Comparison of ENCODE assay signal across 9 mouse cellular contexts in genomic region chr11:80809666-80809992, GRCm38 (mm10). TPM values are rescaled to one million over a fixed set of nuclear protein-coding genes. Genes with fewer than 3 reads are reported as not detected.
DNase-seq lines count a peak whose midpoint lies in the region; ATAC-seq and TF ChIP-seq lines count a peak whose summit lies in the region.
"Had no signal": no experiment of that assay in that cellular context is flagged by ENCODE, and none has a peak within 500 bp of the region (broad histone marks: within the 10 kb centered on the region; RNA-seq: fewer than 3 reads in every experiment).

No protein-coding gene starts in this region.

- 23% methylated on average over 6 of the region's 6 CpGs for WGBS in heart, embryonic 10.5 days
- WGBS in heart, postnatal 0 days: 25% methylated on average over 6 of the region's 6 CpGs
- WGBS in liver, postnatal 0 days (ENCODE audit: insufficient replicate concordance): 48% methylated on average over 5 of the region's 6 CpGs

- H3K4me3 ChIP-seq in heart, embryonic 10.5 days: peak overlapping the region; percentile 81
- H3K4me3 ChIP-seq in ES-Bruce4 (ENCODE audit: low read depth, low read length): peak overlapping the region; percentile 67
- H3K4me3 ChIP-seq in heart, postnatal 0 days (ENCODE audit: low read depth, low read length): peak overlapping the region; percentile 75
- peak overlapping the region; percentile 59 for H3K4me3 ChIP-seq in liver, postnatal 0 days (ENCODE audit: low read depth, low read length)

- TF ChIP-seq EP300 in ES-Bruce4 (IDR thresholded peaks at IDR 0.05; ENCODE audit: insufficient read depth, low read depth, low read length): no peak
- TF ChIP-seq EP300 in heart, postnatal 0 days (IDR thresholded peaks at IDR 0.05; ENCODE audit: low read depth): no peak
- no peak for TF ChIP-seq EP300 in liver, postnatal 0 days (IDR thresholded peaks at IDR 0.05; ENCODE audit: low read depth)

- peaks cover 38% of the 10 kb centered on the region for H3K4me1 ChIP-seq in heart, embryonic 10.5 days
- H3K4me1 ChIP-seq in ES-Bruce4 (ENCODE audit: control insufficient read depth, insufficient read depth, low read length): peaks cover 5% of the 10 kb centered on the region
- H3K4me1 ChIP-seq in heart, postnatal 0 days (ENCODE audit: control insufficient read depth, insufficient read depth): peaks cover 16% of the 10 kb centered on the region; the same call in 1 of the 2 replicates
- peaks cover 14% of the 10 kb centered on the region; the same call in 1 of the 2 replicates for H3K4me1 ChIP-seq in liver, postnatal 0 days (ENCODE audit: insufficient read depth)

- no peak for DNase-seq in heart, embryonic 10.5 days (ENCODE audit: low spot score)
- no peak for DNase-seq in heart, adult 18-20 months
- no peak for DNase-seq in heart, postnatal 0 days (ENCODE audit: low spot score)
- no peak for DNase-seq in liver, postnatal 0 days
- DNase-seq in cerebellum, postnatal 14 days: no peak
- no peak for DNase-seq in thymus, postnatal 10 days (ENCODE audit: low spot score in 2 of 2)
- DNase-seq in layer of hippocampus, adult 11-12 months (ENCODE audit: low spot score): no peak

- no peak for TF ChIP-seq CTCF in ES-Bruce4 (IDR thresholded peaks at IDR 0.05; ENCODE audit: low read depth, low read length)
- no peak for TF ChIP-seq CTCF in heart, postnatal 0 days (IDR thresholded peaks at IDR 0.05; ENCODE audit: low read depth)
- TF ChIP-seq CTCF in liver, postnatal 0 days (IDR thresholded peaks at IDR 0.05; ENCODE audit: low read depth): no peak

- no peaks in the 10 kb centered on the region for H3K27me3 ChIP-seq in heart, embryonic 10.5 days (ENCODE audit: insufficient read depth, poor library complexity, severe bottlenecking)
- H3K27me3 ChIP-seq in ES-Bruce4 (ENCODE audit: control insufficient read depth, insufficient read depth, low read length, poor library complexity, severe bottlenecking): no peaks in the 10 kb centered on the region
- H3K27me3 ChIP-seq in heart, postnatal 0 days (ENCODE audit: control insufficient read depth, insufficient read depth, low read length): no peaks in the 10 kb centered on the region
- 0 out of 2 replicates have a peak, but pooled peaks cover 17% of the 10 kb centered on the region for H3K27me3 ChIP-seq in liver, postnatal 0 days (ENCODE audit: insufficient read depth, low read length)

- H3K4me2 ChIP-seq in heart, postnatal 0 days (ENCODE audit: low read depth, low read length): peak overlapping the region; percentile 82
- H3K4me2 ChIP-seq in liver, postnatal 0 days (ENCODE audit: low read depth, low read length): peak overlapping the region; percentile 89

- peak; percentile 50 for ATAC-seq in heart, postnatal 0 days (ENCODE audit: insufficient read depth, low read depth)
- no peak for ATAC-seq in liver, postnatal 0 days

- peak overlapping the region; percentile 93; the same call in 1 of the 2 replicates for H3K9ac ChIP-seq in ES-Bruce4 (ENCODE audit: low read depth, poor library complexity, severe bottlenecking)
- peak overlapping the region; percentile 80 for H3K9ac ChIP-seq in heart, postnatal 0 days (replicated peaks; ENCODE audit: low read depth, low read length)
- H3K9ac ChIP-seq in liver, postnatal 0 days (replicated peaks): peak overlapping the region; percentile 63

- H3K36me3 ChIP-seq in heart, embryonic 10.5 days: peaks cover 26% of the 10 kb centered on the region
- H3K36me3 ChIP-seq in ES-Bruce4 (ENCODE audit: control insufficient read depth, insufficient read depth, low read length, poor library complexity, severe bottlenecking): no peaks in the 10 kb centered on the region; the same call in 1 of the 2 replicates
- peaks cover 18% of the 10 kb centered on the region for H3K36me3 ChIP-seq in heart, postnatal 0 days (replicated peaks; ENCODE audit: control insufficient read depth, insufficient read depth, low read length)
- H3K36me3 ChIP-seq in liver, postnatal 0 days (replicated peaks; ENCODE audit: insufficient read depth, low read length): no peaks in the 10 kb centered on the region

- peak overlapping the region; percentile 96 for H3K27ac ChIP-seq in heart, embryonic 10.5 days
- H3K27ac ChIP-seq in ES-Bruce4 (ENCODE audit: insufficient read depth, low read length): no peak overlapping the region
- H3K27ac ChIP-seq in heart, postnatal 0 days (ENCODE audit: low read depth): peak overlapping the region; percentile 83
- peak overlapping the region; percentile 61 for H3K27ac ChIP-seq in liver, postnatal 0 days (ENCODE audit: low read depth)

- TF ChIP-seq POLR2A in ES-Bruce4 (IDR thresholded peaks at IDR 0.05; ENCODE audit: insufficient read depth, low read length): no peak

- no peaks in the 10 kb centered on the region for H3K9me3 ChIP-seq in heart, embryonic 10.5 days
- H3K9me3 ChIP-seq in ES-Bruce4 (replicated peaks; ENCODE audit: control insufficient read depth, insufficient read depth, low read length, poor library complexity, severe bottlenecking): no peaks in the 10 kb centered on the region
- H3K9me3 ChIP-seq in heart, postnatal 0 days (replicated peaks; ENCODE audit: control insufficient read depth, low read length): no peaks in the 10 kb centered on the region
- no peaks in the 10 kb centered on the region for H3K9me3 ChIP-seq in liver, postnatal 0 days (ENCODE audit: low read length)

RNA-seq across cellular contexts. Expression of gene Tmem98, which starts 0.3 kb away (rescaled TPM):
- polyA plus RNA-seq in heart, embryonic 10.5 days (2016; fragmentation: Nextera tagmentation; extraction: Ambion mirVana): 109 and 151 TPM in 2 replicates
- total RNA-seq in heart, adult 18-20 months (2021): 10 to 100 TPM; 12.0 to 14.0 TPM
- polyA plus RNA-seq in ES-Bruce4 (2011; ENCODE audit: insufficient read depth, insufficient read length, low read depth, missing spikeins): 13.1 and 16.8 TPM in 2 replicates
- total RNA-seq in heart, postnatal 0 days (2014; rRNA removed; ENCODE audit: low replicate concordance): 104 and 111 TPM in 2 replicates
- polyA plus RNA-seq in heart, postnatal 0 days (2015; fragmentation: Nextera tagmentation; extraction: Ambion mirVana): 74.4 and 78.0 TPM in 2 replicates
- polyA plus RNA-seq in liver, postnatal 0 days (2015; fragmentation: Nextera tagmentation; extraction: Ambion mirVana): 19.7 and 21.5 TPM in 2 replicates

RNA-seq across cellular contexts. Expression of gene Myo1d, which starts 29.8 kb away (rescaled TPM):
- 7.3 and 8.1 TPM in 2 replicates for polyA plus RNA-seq in heart, embryonic 10.5 days (2016; fragmentation: Nextera tagmentation; extraction: Ambion mirVana)
- total RNA-seq in heart, adult 18-20 months (2021): 10 to 100 TPM; 10.1 to 10.3 TPM
- polyA plus RNA-seq in ES-Bruce4 (2011; ENCODE audit: insufficient read depth, insufficient read length, low read depth, missing spikeins): 6.2 and 6.6 TPM in 2 replicates
- 4.5 and 13.3 TPM in 2 replicates for total RNA-seq in heart, postnatal 0 days (2014; rRNA removed; ENCODE audit: low replicate concordance)
- polyA plus RNA-seq in heart, postnatal 0 days (2015; fragmentation: Nextera tagmentation; extraction: Ambion mirVana): 4.0 and 4.6 TPM in 2 replicates
- polyA plus RNA-seq in liver, postnatal 0 days (2015; fragmentation: Nextera tagmentation; extraction: Ambion mirVana): 4.5 and 4.6 TPM in 2 replicates

RNA-seq across cellular contexts. Expression of gene Spaca3, which starts 48.5 kb away (rescaled TPM):
- polyA plus RNA-seq in heart, embryonic 10.5 days (2016; fragmentation: Nextera tagmentation; extraction: Ambion mirVana): not detected in 2 replicates
- total RNA-seq in heart, adult 18-20 months (2021): not detected
- not detected in 2 replicates for polyA plus RNA-seq in ES-Bruce4 (2011; ENCODE audit: insufficient read depth, insufficient read length, low read depth, missing spikeins)
- not detected in 2 replicates for total RNA-seq in heart, postnatal 0 days (2014; rRNA removed; ENCODE audit: low replicate concordance)
- polyA plus RNA-seq in heart, postnatal 0 days (2015; fragmentation: Nextera tagmentation; extraction: Ambion mirVana): 0.14 TPM in 1 of 2 replicates, not detected in the other
- not detected in 2 replicates for polyA plus RNA-seq in liver, postnatal 0 days (2015; fragmentation: Nextera tagmentation; extraction: Ambion mirVana)
- polyA plus RNA-seq: brain, embryonic 14.5 days had no signal
